Mouse (Mus musculus) embryonic facial prominence, embryonic 15.5 days (tissue): ENCODE data around the gene Rfx2. TPM values are rescaled to one million over a fixed set of nuclear protein-coding genes. Genes with fewer than 3 reads are reported as not detected.

Source experiments
- ATAC-seq: fragments of 200-750 bp; cut with Nextera tagmentation; 2 replicates; pipeline ENCODE4 v1.8.0; 2017; ENCODE audit warnings: low read depth, moderate TSS enrichment; ENCODE audit not compliant: insufficient number of reproducible peaks, low FRiP score, low TSS enrichment
- H3K27ac ChIP-seq: fragments of 300-500 bp; sonication (generic); replicated peaks from 2 replicates; pipeline ENCODE4 v1.5.1; 2015; ENCODE audit warnings: mild to moderate bottlenecking, inconsistent platforms
- H3K27me3 ChIP-seq: fragments of 300-500 bp; sonication (generic); 2 replicates; pipeline ENCODE4 v1.6.1; 2015; ENCODE audit warnings: inconsistent platforms
- H3K36me3 ChIP-seq: fragments of 300-500 bp; sonication (generic); 2 replicates; pipeline ENCODE4 v1.6.1; 2015; ENCODE audit warnings: mild to moderate bottlenecking, inconsistent platforms
- H3K4me1 ChIP-seq: fragments of 300-500 bp; sonication (generic); 2 replicates; pipeline ENCODE4 v1.6.1; 2015; ENCODE audit warnings: inconsistent platforms
- H3K4me2 ChIP-seq: fragments of 300-500 bp; sonication (generic); replicated peaks from 2 replicates; pipeline ENCODE4 v1.6.1; 2015; ENCODE audit warnings: mild to moderate bottlenecking, inconsistent platforms
- H3K4me3 ChIP-seq: fragments of 300-500 bp; sonication (generic); replicated peaks from 2 replicates; pipeline ENCODE4 v1.5.1; 2015; ENCODE audit warnings: mild to moderate bottlenecking, inconsistent platforms
- H3K9ac ChIP-seq: fragments of 300-500 bp; sonication (generic); 2 replicates; pipeline ENCODE4 v1.6.1; 2015; ENCODE audit warnings: inconsistent platforms
- H3K9me3 ChIP-seq: fragments of 300-500 bp; sonication (generic); replicated peaks from 2 replicates; pipeline ENCODE4 v1.6.1; 2016; ENCODE audit warnings: inconsistent platforms
- WGBS: fragments of 180-500 bp; shearing (Covaris S2); methylation state at CpG from one replicate; pipeline ENCODE4 v1.1.7; 2015; 5-methylcytosine and 5-hydroxymethylcytosine counted together
- polyA plus RNA-seq: library from polyadenylated mRNA; unstranded; fragments of >200 nt; fragmentation: Nextera tagmentation; extraction: Ambion mirVana; gene quantifications from 2 replicates; pipeline ENCODE4 v1.2.1, GENCODE M21; 2015

The Rfx2 gene
- polyA plus RNA-seq, 1 experiment from 2014 or later: 9.9 TPM

GRCm38 (mm10) chr17:56861197-56861596 lies 30.4 kb upstream of the Rfx2 start:
- Histone ChIP-seq H3K36me3 (no peaks in the 10 kb centered on the region), H3K4me3 (no peak overlapping the region), H3K27ac (no peak overlapping the region), H3K27me3 (no peaks in the 10 kb centered on the region), H3K9ac (no peak overlapping the region), H3K9me3 (no peaks in the 10 kb centered on the region), H3K4me1 (no peaks in the 10 kb centered on the region), H3K4me2 (no peak overlapping the region)
- no peak for ATAC-seq
- WGBS: 43% methylated on average over 3 of the region's 3 CpGs

- Histone ChIP-seq H3K9me3 (no peaks in the 10 kb centered on the region), H3K4me3 (no peak overlapping the region), H3K9ac (no peak overlapping the region), H3K4me2 (no peak overlapping the region), H3K36me3 (no peaks in the 10 kb centered on the region), H3K27me3 (no peaks in the 10 kb centered on the region), H3K4me1 (no peaks in the 10 kb centered on the region), H3K27ac (no peak overlapping the region)
- no peak for ATAC-seq
- 44% methylated on average over 7 of the region's 7 CpGs for WGBS
These were observed 28.1 kb upstream of the Rfx2 start for GRCm38 (mm10) chr17:56858922-56859321.

DNA sequence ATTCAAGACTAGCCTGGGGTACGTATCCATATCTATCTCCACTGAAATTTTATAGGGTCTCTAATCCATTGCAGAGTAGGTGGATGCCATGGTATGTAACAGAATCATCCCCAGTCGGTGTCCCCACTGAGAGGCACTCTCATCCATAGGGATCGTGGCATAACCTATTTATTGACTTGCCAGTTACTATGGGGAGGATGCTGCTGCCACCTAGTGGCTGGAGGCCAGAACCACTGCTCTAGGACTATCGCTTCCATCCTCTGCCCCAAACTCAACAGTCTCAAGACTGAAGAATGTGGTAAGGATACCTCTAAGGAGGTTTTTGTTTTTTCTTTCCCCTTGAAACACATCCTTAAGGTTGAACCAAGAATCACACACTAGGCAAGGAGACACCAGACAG lies 27.4 kb upstream of the Rfx2 start:
- ATAC-seq: no peak
- Histone ChIP-seq H3K9ac (no peak overlapping the region), H3K9me3 (no peaks in the 10 kb centered on the region), H3K4me2 (no peak overlapping the region), H3K4me3 (no peak overlapping the region), H3K27ac (no peak overlapping the region), H3K4me1 (no peaks in the 10 kb centered on the region), H3K27me3 (no peaks in the 10 kb centered on the region), H3K36me3 (no peaks in the 10 kb centered on the region)
- WGBS: 52% methylated on average over 4 of the region's 4 CpGs

GRCm38 (mm10) chr17:56855421-56855820 lies 24.6 kb upstream of the Rfx2 start:
- Histone ChIP-seq H3K4me3 (no peak overlapping the region), H3K4me1 (no peaks in the 10 kb centered on the region), H3K27ac (no peak overlapping the region), H3K9me3 (no peaks in the 10 kb centered on the region), H3K27me3 (no peaks in the 10 kb centered on the region), H3K9ac (no peak overlapping the region), H3K4me2 (no peak overlapping the region), H3K36me3 (no peaks in the 10 kb centered on the region)
- ATAC-seq: no peak
- WGBS: 69% methylated on average over 3 of the region's 3 CpGs

DNA sequence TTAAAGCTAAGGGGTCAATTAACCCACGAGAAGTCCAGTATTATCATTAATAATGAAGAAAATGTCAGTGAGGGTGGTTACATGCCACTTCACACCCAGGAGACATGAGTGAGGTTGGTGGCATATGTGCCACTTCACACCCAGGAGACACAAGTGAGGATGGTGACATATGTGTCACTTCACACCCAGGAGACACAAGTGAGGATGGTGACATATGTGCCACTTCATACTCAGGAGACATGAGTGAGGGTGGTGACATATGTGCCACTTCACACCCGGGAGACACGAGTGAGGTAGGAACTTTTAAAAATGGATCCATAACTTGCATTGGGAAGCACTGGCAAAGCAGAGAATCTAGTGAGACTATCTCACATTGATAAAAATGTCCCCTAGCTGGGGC lies 20.4 kb upstream of the Rfx2 start:
- 68% methylated on average over 3 of the region's 3 CpGs for WGBS
- Histone ChIP-seq H3K4me2 (no peak overlapping the region), H3K9me3 (no peaks in the 10 kb centered on the region), H3K9ac (no peak overlapping the region), H3K4me3 (no peak overlapping the region), H3K27ac (no peak overlapping the region), H3K4me1 (no peaks in the 10 kb centered on the region), H3K27me3 (no peaks in the 10 kb centered on the region), H3K36me3 (no peaks in the 10 kb centered on the region)
- no peak for ATAC-seq

DNA sequence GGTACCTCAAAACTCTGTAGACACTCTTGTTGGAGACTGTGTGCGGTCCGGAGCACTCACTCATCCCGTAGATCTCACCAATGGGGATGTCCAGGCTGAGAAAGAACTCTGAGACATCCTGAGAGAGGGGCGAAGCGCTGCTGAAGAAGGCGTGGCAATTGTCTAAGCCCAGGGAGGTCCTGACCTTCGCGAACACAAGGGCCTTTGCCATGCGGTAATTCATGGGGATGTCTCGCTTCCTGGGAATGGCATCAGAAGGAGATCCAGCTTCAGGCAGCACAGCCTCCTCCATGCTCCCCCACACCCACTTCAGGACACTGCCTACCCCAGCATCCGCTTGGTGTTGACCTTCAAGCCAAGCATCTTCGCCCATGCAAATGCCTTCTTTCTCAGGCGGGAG lies 18.9 kb upstream of the Rfx2 start:
- no peak overlapping the region for H3K4me3 ChIP-seq
- H3K4me1 ChIP-seq: no peaks in the 10 kb centered on the region
- H3K27me3 ChIP-seq: no peaks in the 10 kb centered on the region
- no peak overlapping the region for H3K9ac ChIP-seq
- no peaks in the 10 kb centered on the region for H3K9me3 ChIP-seq
- no peak overlapping the region for H3K27ac ChIP-seq
- ATAC-seq: no peak
- H3K4me2 ChIP-seq: no peak overlapping the region
- 83% methylated on average over 13 of the region's 13 CpGs for WGBS
- H3K36me3 ChIP-seq: no peaks in the 10 kb centered on the region

DNA sequence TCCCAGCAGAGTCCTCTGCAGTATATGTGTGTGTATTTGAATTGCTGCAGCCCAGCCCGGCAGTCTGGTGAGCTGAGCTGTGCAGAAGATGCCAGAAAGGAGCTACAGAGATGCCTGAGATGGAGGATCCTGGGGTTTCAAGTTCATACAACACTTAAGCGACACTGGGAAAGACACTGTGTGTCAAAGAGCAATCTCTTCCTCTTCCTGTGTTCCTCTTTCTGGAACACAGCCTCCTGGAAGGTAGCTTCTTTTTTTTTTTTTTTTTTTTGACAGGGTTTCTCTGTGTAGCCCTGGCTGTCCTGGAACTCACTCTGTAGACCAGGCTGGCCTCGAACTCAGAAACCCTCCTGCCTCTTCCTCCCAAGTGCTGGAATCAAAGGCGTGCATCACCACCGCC lies 18.0 kb upstream of the Rfx2 start:
- no peaks in the 10 kb centered on the region for H3K4me1 ChIP-seq
- no peaks in the 10 kb centered on the region for H3K36me3 ChIP-seq
- H3K9me3 ChIP-seq: no peaks in the 10 kb centered on the region
- no peak overlapping the region for H3K27ac ChIP-seq
- no peak overlapping the region for H3K4me3 ChIP-seq
- no peaks in the 10 kb centered on the region for H3K27me3 ChIP-seq
- H3K4me2 ChIP-seq: no peak overlapping the region
- WGBS: 80% methylated on average over 5 of the region's 5 CpGs
- H3K9ac ChIP-seq: no peak overlapping the region
- ATAC-seq: no peak

GRCm38 (mm10) chr17:56843678-56844077 lies 12.9 kb upstream of the Rfx2 start:
- Histone ChIP-seq H3K4me3 (no peak overlapping the region), H3K36me3 (no peaks in the 10 kb centered on the region), H3K9ac (no peak overlapping the region), H3K27ac (no peak overlapping the region), H3K4me2 (no peak overlapping the region), H3K27me3 (no peaks in the 10 kb centered on the region), H3K9me3 (no peaks in the 10 kb centered on the region), H3K4me1 (no peaks in the 10 kb centered on the region)
- 78% methylated on average over 5 of the region's 5 CpGs for WGBS
- ATAC-seq: no peak

- no peaks in the 10 kb centered on the region for H3K36me3 ChIP-seq
- no peaks in the 10 kb centered on the region for H3K4me1 ChIP-seq
- H3K9ac ChIP-seq: no peak overlapping the region
- WGBS: 83% methylated on average over 5 of the region's 5 CpGs
- no peak overlapping the region for H3K4me3 ChIP-seq
- ATAC-seq: no peak
- 0 out of 2 replicates have a peak, but pooled peaks cover 3% of the 10 kb centered on the region for H3K27me3 ChIP-seq
- H3K9me3 ChIP-seq: no peaks in the 10 kb centered on the region
- no peak overlapping the region for H3K27ac ChIP-seq
- H3K4me2 ChIP-seq: no peak overlapping the region
These were observed 11.4 kb upstream of the Rfx2 start for GRCm38 (mm10) chr17:56842173-56842572.

- Histone ChIP-seq H3K4me2 (no peak overlapping the region), H3K9me3 (no peaks in the 10 kb centered on the region), H3K9ac (no peak overlapping the region), H3K4me1 (no peaks in the 10 kb centered on the region), H3K27ac (no peak overlapping the region), H3K27me3 (0 out of 2 replicates have a peak, but pooled peaks cover 3% of the 10 kb centered on the region), H3K36me3 (no peaks in the 10 kb centered on the region), H3K4me3 (no peak overlapping the region)
- WGBS: 75% methylated on average over 7 of the region's 7 CpGs
- no peak for ATAC-seq
These were observed 9.7 kb upstream of the Rfx2 start for GRCm38 (mm10) chr17:56840524-56840923.

GRCm38 (mm10) chr17:56836336-56836735 lies 5.5 kb upstream of the Rfx2 start:
- Histone ChIP-seq H3K4me2 (no peak overlapping the region), H3K27ac (no peak overlapping the region), H3K4me1 (no peaks in the 10 kb centered on the region), H3K9me3 (no peaks in the 10 kb centered on the region), H3K9ac (no peak overlapping the region), H3K36me3 (no peaks in the 10 kb centered on the region), H3K4me3 (no peak overlapping the region), H3K27me3 (0 out of 2 replicates have a peak, but pooled peaks cover 5% of the 10 kb centered on the region)
- no peak for ATAC-seq
- 88% methylated on average over 8 of the region's 8 CpGs for WGBS

DNA sequence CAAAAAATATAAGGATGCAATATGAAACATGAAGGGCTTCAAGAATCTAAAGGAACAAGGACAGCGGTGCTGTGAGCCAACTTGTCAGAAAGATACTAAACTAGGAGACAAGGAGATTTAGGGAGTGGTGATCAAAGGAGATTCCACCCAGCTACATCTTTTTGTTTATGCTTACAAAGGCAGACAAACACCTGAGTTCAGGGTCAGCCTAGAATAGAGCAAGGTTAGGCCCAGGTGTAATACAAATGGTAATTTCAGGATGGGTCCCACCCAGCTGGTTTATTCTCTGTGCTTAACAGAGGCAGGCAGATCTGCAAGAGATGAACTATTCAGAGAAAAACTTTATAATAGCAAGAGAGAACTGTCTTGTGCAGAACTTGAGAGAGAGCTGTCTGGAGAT lies 2.6 kb upstream of the Rfx2 start:
- Histone ChIP-seq H3K27me3 (peaks cover 9% of the 10 kb centered on the region; the same call in 1 of the 2 replicates), H3K27ac (no peak overlapping the region), H3K4me3 (no peak overlapping the region), H3K4me2 (no peak overlapping the region), H3K4me1 (0 out of 2 replicates have a peak, but pooled peaks cover 5% of the 10 kb centered on the region), H3K9me3 (no peaks in the 10 kb centered on the region), H3K9ac (no peak overlapping the region), H3K36me3 (no peaks in the 10 kb centered on the region)
- WGBS: 83% methylated on average over 1 of the region's 1 CpGs
- ATAC-seq: no peak
